Comparison of ENCODE assay signal across 14 mouse cellular contexts in the genomic region with DNA sequence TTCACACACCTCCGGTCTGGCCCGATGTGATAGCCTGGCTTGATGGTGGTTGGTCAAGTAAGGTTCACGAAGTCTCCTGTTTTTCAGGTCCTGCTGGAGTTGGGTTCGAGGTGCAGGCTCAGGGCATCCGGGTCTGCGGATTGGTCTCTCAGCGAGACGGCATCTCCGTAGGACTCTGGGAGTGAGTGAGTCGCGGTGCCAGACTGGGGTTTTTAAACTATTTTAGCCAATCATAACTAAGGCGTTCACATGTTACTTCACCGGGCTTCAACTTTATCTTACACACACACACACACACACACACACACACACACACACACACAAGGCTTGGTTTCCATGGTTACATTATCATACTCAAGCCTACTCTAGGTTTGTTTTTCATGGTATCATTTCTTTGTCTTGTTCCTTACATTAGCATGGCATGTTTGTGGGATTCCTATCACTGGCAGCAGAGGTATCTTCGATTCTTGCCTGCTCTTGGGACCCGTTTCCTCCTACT. TPM values are rescaled to one million over a fixed set of nuclear protein-coding genes. Genes with fewer than 3 reads are reported as not detected.
DNase-seq lines count a peak whose midpoint lies in the region; ATAC-seq and TF ChIP-seq lines count a peak whose summit lies in the region.
"Had no signal": no experiment of that assay in that cellular context is flagged by ENCODE, and none has a peak within 500 bp of the region (broad histone marks: within the 10 kb centered on the region; RNA-seq: fewer than 3 reads in every experiment).

No protein-coding gene starts in this region.

- no peaks in the 10 kb centered on the region for H3K36me3 ChIP-seq in liver, embryonic 14.5 days (replicated peaks; ENCODE audit: control insufficient read depth, insufficient read depth, low read depth)
- no peaks in the 10 kb centered on the region for H3K36me3 ChIP-seq in thymus, adult 2 months (ENCODE audit: control insufficient read depth, insufficient read depth, low read length)
- H3K36me3 ChIP-seq: heart, embryonic 15.5 days had no signal

- 35% methylated on average over 15 of the region's 15 CpGs for WGBS in liver, embryonic 14.5 days (ENCODE audit: insufficient replicate concordance)
- WGBS in thymus, adult 2 months = 98% methylated on average over 15 of the region's 15 CpGs

- H3K4me1 ChIP-seq in liver, embryonic 14.5 days (replicated peaks; ENCODE audit: control insufficient read depth in 2 of 2, insufficient read depth in 2 of 2, low read length in 1 of 2) = peaks cover 19 to 44% of the 10 kb centered on the region in 2 experiments
- H3K4me1 ChIP-seq in thymus, adult 2 months (replicated peaks; ENCODE audit: control insufficient read depth, insufficient read depth, low read length) = 0 out of 2 replicates have a peak, but pooled peaks cover 2% of the 10 kb centered on the region

- H3K4me2 ChIP-seq in liver, embryonic 14.5 days (ENCODE audit: low read depth) = peak overlapping the region; percentile 72
- H3K4me2 ChIP-seq: forebrain, embryonic 13.5 days had no signal

- peak; percentile 81 for TF ChIP-seq EP300 in liver, embryonic 14.5 days (IDR thresholded peaks at IDR 0.05; ENCODE audit: low read depth)

- TF ChIP-seq POLR2A in thymus, adult 2 months (IDR thresholded peaks at IDR 0.05; ENCODE audit: control insufficient read depth, extremely low read depth, insufficient read depth, low read length, poor library complexity) = no peak

- DNase-seq in heart, adult 11 months = peak; percentile 88
- DNase-seq in heart, adult 9 months (ENCODE audit: low spot score in 2 of 2) = no peak
- peak; percentile 57 for DNase-seq in spleen, adult 12 weeks (ENCODE audit: low spot score)
- DNase-seq in spleen, adult 18-20 months = no peak
- peak; percentile 76 to 81 (median 78) for DNase-seq in liver, embryonic 14.5 days (ENCODE audit: low read depth in 3 of 3, low spot score in 3 of 3)
- peak; percentile 32 for DNase-seq in yolk sac, embryonic 10.5 days (ENCODE audit: low spot score)
- no peak for DNase-seq in thymus, postnatal 10 days (ENCODE audit: low spot score in 2 of 2)
- no peak for DNase-seq in thymus, adult 2 months
- DNase-seq: cerebellum, postnatal 14 days; retina, postnatal 1 day; thymus, postnatal 4 days had no signal

- H3K27ac ChIP-seq in liver, embryonic 14.5 days = peak overlapping the region; percentile 88
- H3K27ac ChIP-seq in thymus, adult 2 months (ENCODE audit: control insufficient read depth, insufficient read depth, low read length) = no peak overlapping the region
- H3K27ac ChIP-seq: forebrain, embryonic 13.5 days had no signal

- peak overlapping the region; percentile 82 for H3K9ac ChIP-seq in liver, embryonic 14.5 days (replicated peaks)
- H3K9ac ChIP-seq: forebrain, embryonic 13.5 days; heart, embryonic 15.5 days had no signal

- H3K4me3 ChIP-seq in liver, embryonic 14.5 days (ENCODE audit: insufficient read depth in 1 of 2, low read depth in 2 of 2, low read length in 2 of 2) = peak overlapping the region; percentile 71 to 95
- no peak overlapping the region for H3K4me3 ChIP-seq in thymus, adult 2 months (ENCODE audit: control insufficient read depth, insufficient read depth, low read length)
- H3K4me3 ChIP-seq: forebrain, embryonic 13.5 days had no signal

- H3K27me3 ChIP-seq in liver, embryonic 14.5 days (ENCODE audit: control insufficient read depth, insufficient read depth, low read length) = no peaks in the 10 kb centered on the region
- no peaks in the 10 kb centered on the region for H3K27me3 ChIP-seq in thymus, adult 2 months (ENCODE audit: control insufficient read depth, insufficient read depth, low read length)
- H3K27me3 ChIP-seq: forebrain, embryonic 13.5 days; heart, embryonic 15.5 days had no signal

- no peak for TF ChIP-seq CTCF in liver, embryonic 14.5 days (IDR thresholded peaks at IDR 0.05; ENCODE audit: low read depth)
- TF ChIP-seq CTCF in thymus, adult 2 months (IDR thresholded peaks at IDR 0.05; ENCODE audit: borderline replicate concordance, control insufficient read depth, extremely low read depth, insufficient read depth, low read length, poor library complexity) = no peak

- H3K9me3 ChIP-seq in liver, embryonic 14.5 days (ENCODE audit: control insufficient read depth, low read length) = no peaks in the 10 kb centered on the region
- H3K9me3 ChIP-seq: forebrain, embryonic 13.5 days; heart, embryonic 15.5 days had no signal

- ATAC-seq in liver, embryonic 14.5 days (ENCODE audit: insufficient read depth) = peak; percentile 80
- ATAC-seq: forebrain, embryonic 13.5 days; hindbrain, embryonic 16.5 days had no signal

RNA-seq across cellular contexts. Expression of a gene that starts 8.6 kb away (rescaled TPM):
- polyA plus RNA-seq in liver, embryonic 14.5 days (2012; rRNA removed) = 6.5 and 14.3 TPM in 2 replicates
- 26.8 and 33.4 TPM in 2 replicates for polyA plus RNA-seq in liver, embryonic 14.5 days (2014; fragmentation: Nextera tagmentation; extraction: Ambion mirVana)
- 0.73 and 1.8 TPM in 2 replicates for polyA plus RNA-seq in thymus, adult 2 months (2012; rRNA removed)

Comparison
In these comparisons a context has a peak if more than half of its experiments do, and no peak if none do; other contexts are left out.
1. DNase-seq: peak in heart, adult 11 months (single experiment), spleen, adult 12 weeks (single experiment), liver, embryonic 14.5 days (3 of 3) and yolk sac, embryonic 10.5 days (single experiment); none in heart, adult 9 months (0 of 2), spleen, adult 18-20 months (0 of 2), thymus, postnatal 10 days (0 of 2) and thymus, adult 2 months (single experiment).